Mouse (Mus musculus) midbrain, embryonic 14.5 days (tissue): ENCODE measurements around the gene Ick. TPM values are rescaled to one million over a fixed set of nuclear protein-coding genes. Genes with fewer than 3 reads are reported as not detected.

ENCODE experiments used
- ATAC-seq: fragments of 200-750 bp; cut with Nextera tagmentation; 2 replicates; pipeline ENCODE4 v1.8.0; 2017; ENCODE audit warnings: moderate number of reproducible peaks, moderate library complexity; ENCODE audit not compliant: low FRiP score, low TSS enrichment
- DNase-seq: peaks from one replicate; pipeline ENCODE4 v3.0.0-alpha.2; 2015
- H3K27ac ChIP-seq: fragments of 300-500 bp; sonication (generic); replicated peaks from 2 replicates; pipeline ENCODE4 v1.5.1; 2014; ENCODE audit warnings: mild to moderate bottlenecking, low read depth, low read length, moderate library complexity
- H3K27me3 ChIP-seq: fragments of 300-500 bp; sonication (generic); 2 replicates; pipeline ENCODE4 v1.6.1; 2014; ENCODE audit warnings: low read length, control low read depth, mixed read lengths; ENCODE audit not compliant: control insufficient read depth, insufficient read depth
- H3K36me3 ChIP-seq: fragments of 300-500 bp; sonication (generic); 2 replicates; pipeline ENCODE4 v1.6.1; 2014; ENCODE audit warnings: low read length, control low read depth; ENCODE audit not compliant: control insufficient read depth, insufficient read depth
- H3K4me1 ChIP-seq: fragments of 300-500 bp; sonication (generic); 2 replicates; pipeline ENCODE4 v1.6.1; 2014; ENCODE audit warnings: mild to moderate bottlenecking, antibody characterized with exemption, low read length, control low read depth; ENCODE audit not compliant: control insufficient read depth, insufficient read depth
- H3K4me2 ChIP-seq: fragments of 300-500 bp; sonication (generic); 2 replicates; pipeline ENCODE4 v1.6.1; 2014; ENCODE audit warnings: mild to moderate bottlenecking, low read length, moderate library complexity
- H3K4me3 ChIP-seq: fragments of 300-500 bp; sonication (generic); replicated peaks from 2 replicates; pipeline ENCODE4 v1.5.1; 2014; ENCODE audit warnings: low read depth, low read length
- H3K9ac ChIP-seq: fragments of 300-500 bp; sonication (generic); replicated peaks from 2 replicates; pipeline ENCODE4 v1.6.1; 2014; ENCODE audit warnings: mild to moderate bottlenecking, low read length, moderate library complexity
- H3K9me3 ChIP-seq: fragments of 300-500 bp; sonication (generic); 2 replicates; pipeline ENCODE4 v1.6.1; 2016; ENCODE audit warnings: low read length, control low read depth, mixed read lengths; ENCODE audit not compliant: control insufficient read depth
- WGBS: fragments of 180-500 bp; shearing (Covaris S2); extraction: QIAGEN DNeasy Blood & Tissue Kit; methylation state at CpG from one replicate; pipeline ENCODE4 v1.1.7; 2014; 5-methylcytosine and 5-hydroxymethylcytosine counted together
- polyA plus RNA-seq: library from polyadenylated mRNA; unstranded; fragments of >200 nt; fragmentation: Nextera tagmentation; extraction: Ambion mirVana; gene quantifications from 2 replicates; pipeline ENCODE4 v1.2.1, GENCODE M21; 2014

Gene Ick
- polyA plus RNA-seq, 1 experiment from 2014 or later: 46.2 TPM

- no peak overlapping the region for H3K9ac ChIP-seq
- H3K27ac ChIP-seq: no peak overlapping the region
- no peaks in the 10 kb centered on the region for H3K9me3 ChIP-seq
- DNase-seq: no peak
- WGBS: 95% methylated on average over 12 of the region's 12 CpGs
- ATAC-seq: no peak
- peaks cover 70% of the 10 kb centered on the region for H3K36me3 ChIP-seq
- no peaks in the 10 kb centered on the region for H3K4me1 ChIP-seq
- no peak overlapping the region for H3K4me2 ChIP-seq
- H3K4me3 ChIP-seq: no peak overlapping the region
- H3K27me3 ChIP-seq: no peaks in the 10 kb centered on the region
These were observed 13.3 kb upstream of the Ick start for GRCm38 (mm10) chr9:78095686-78096085.

- DNase-seq (no peak), ATAC-seq (no peak)
- H3K27me3 ChIP-seq: no peaks in the 10 kb centered on the region
- H3K27ac ChIP-seq: no peak overlapping the region
- H3K4me3 ChIP-seq: no peak overlapping the region
- no peaks in the 10 kb centered on the region for H3K9me3 ChIP-seq
- H3K9ac ChIP-seq: no peak overlapping the region
- no peak overlapping the region for H3K4me2 ChIP-seq
- WGBS: 96% methylated on average over 6 of the region's 6 CpGs
- H3K36me3 ChIP-seq: peaks cover 76% of the 10 kb centered on the region
- no peaks in the 10 kb centered on the region for H3K4me1 ChIP-seq
These were observed 12.6 kb upstream of the Ick start for GRCm38 (mm10) chr9:78096376-78096775.

GRCm38 (mm10) chr9:78100956-78101355 lies 8.0 kb upstream of the Ick start:
- H3K4me3 ChIP-seq: no peak overlapping the region
- H3K9me3 ChIP-seq: no peaks in the 10 kb centered on the region
- ATAC-seq: no peak
- no peak overlapping the region for H3K4me2 ChIP-seq
- no peaks in the 10 kb centered on the region for H3K4me1 ChIP-seq
- WGBS: 90% methylated on average over 5 of the region's 5 CpGs
- DNase-seq: no peak
- H3K27me3 ChIP-seq: no peaks in the 10 kb centered on the region
- no peak overlapping the region for H3K9ac ChIP-seq
- no peak overlapping the region for H3K27ac ChIP-seq
- peaks cover 47% of the 10 kb centered on the region for H3K36me3 ChIP-seq

- Histone ChIP-seq H3K9ac (no peak overlapping the region), H3K9me3 (no peaks in the 10 kb centered on the region), H3K4me3 (no peak overlapping the region), H3K4me1 (no peaks in the 10 kb centered on the region), H3K4me2 (no peak overlapping the region), H3K36me3 (peaks cover 44% of the 10 kb centered on the region), H3K27ac (no peak overlapping the region), H3K27me3 (no peaks in the 10 kb centered on the region)
- DNase-seq: no peak
- WGBS: 90% methylated on average over 4 of the region's 4 CpGs
- no peak for ATAC-seq
These were observed 7.6 kb upstream of the Ick start for GRCm38 (mm10) chr9:78101431-78101830.

- no peaks in the 10 kb centered on the region for H3K9me3 ChIP-seq
- H3K9ac ChIP-seq: no peak overlapping the region
- ATAC-seq (no peak), DNase-seq (no peak)
- 89% methylated on average over 8 of the region's 8 CpGs for WGBS
- no peak overlapping the region for H3K27ac ChIP-seq
- H3K4me3 ChIP-seq: no peak overlapping the region
- H3K36me3 ChIP-seq: peaks cover 21% of the 10 kb centered on the region
- 0 out of 2 replicates have a peak, but pooled peaks cover 7% of the 10 kb centered on the region for H3K4me1 ChIP-seq
- H3K27me3 ChIP-seq: no peaks in the 10 kb centered on the region
- no peak overlapping the region for H3K4me2 ChIP-seq
These were observed 4.9 kb upstream of the Ick start for GRCm38 (mm10) chr9:78103965-78104560.

- Histone ChIP-seq H3K4me3 (no peak overlapping the region), H3K9me3 (no peaks in the 10 kb centered on the region), H3K27ac (no peak overlapping the region), H3K4me2 (no peak overlapping the region), H3K27me3 (no peaks in the 10 kb centered on the region), H3K9ac (no peak overlapping the region), H3K36me3 (peaks cover 15% of the 10 kb centered on the region), H3K4me1 (0 out of 2 replicates have a peak, but pooled peaks cover 7% of the 10 kb centered on the region)
- ATAC-seq (no peak), DNase-seq (no peak)
- 95% methylated on average over 6 of the region's 6 CpGs for WGBS
These were observed 4.0 kb upstream of the Ick start for GRCm38 (mm10) chr9:78104973-78105372.

GRCm38 (mm10) chr9:78105501-78105932 lies 3.5 kb upstream of the Ick start:
- ATAC-seq (no peak), DNase-seq (no peak)
- H3K4me3 ChIP-seq: no peak overlapping the region
- no peaks in the 10 kb centered on the region for H3K27me3 ChIP-seq
- H3K4me2 ChIP-seq: no peak overlapping the region
- no peak overlapping the region for H3K9ac ChIP-seq
- H3K27ac ChIP-seq: no peak overlapping the region
- 0 out of 2 replicates have a peak, but pooled peaks cover 7% of the 10 kb centered on the region for H3K4me1 ChIP-seq
- H3K9me3 ChIP-seq: no peaks in the 10 kb centered on the region
- WGBS: 87% methylated on average over 6 of the region's 6 CpGs
- peaks cover 10% of the 10 kb centered on the region for H3K36me3 ChIP-seq

- H3K27me3 ChIP-seq: no peaks in the 10 kb centered on the region
- H3K9me3 ChIP-seq: no peaks in the 10 kb centered on the region
- H3K4me2 ChIP-seq: peak overlapping the region; percentile 90; the same call in 1 of the 2 replicates
- WGBS: 89% methylated on average over 4 of the region's 4 CpGs
- H3K9ac ChIP-seq: no peak overlapping the region
- no peak for DNase-seq
- H3K4me3 ChIP-seq: no peak overlapping the region
- 0 out of 2 replicates have a peak, but pooled peaks cover 3% of the 10 kb centered on the region for H3K36me3 ChIP-seq
- no peak overlapping the region for H3K27ac ChIP-seq
- ATAC-seq: no peak
- H3K4me1 ChIP-seq: 0 out of 2 replicates have a peak, but pooled peaks cover 7% of the 10 kb centered on the region
These were observed 2.2 kb upstream of the Ick start for GRCm38 (mm10) chr9:78106821-78107220.

GRCm38 (mm10) chr9:78107582-78107911 lies 1.4 kb upstream of the Ick start:
- no peaks in the 10 kb centered on the region for H3K9me3 ChIP-seq
- peak overlapping the region; percentile 82 for H3K4me3 ChIP-seq
- ATAC-seq (no peak), DNase-seq (no peak)
- 0 out of 2 replicates have a peak, but pooled peaks cover 3% of the 10 kb centered on the region for H3K36me3 ChIP-seq
- peak overlapping the region; percentile 84 for H3K9ac ChIP-seq
- H3K27me3 ChIP-seq: no peaks in the 10 kb centered on the region
- H3K4me2 ChIP-seq: peak overlapping the region; percentile 90
- 0 out of 2 replicates have a peak, but pooled peaks cover 7% of the 10 kb centered on the region for H3K4me1 ChIP-seq
- 24% methylated on average over 6 of the region's 6 CpGs for WGBS
- peak overlapping the region; percentile 91; the same call in 1 of the 2 replicates for H3K27ac ChIP-seq
